Mouse (Mus musculus) brain, embryonic 14.5 days (tissue): Measurements from ENCODE around the gene Kcnq1. TPM values are rescaled to one million over a fixed set of nuclear protein-coding genes. Genes with fewer than 3 reads are reported as not detected.

Experiments
- DNase-seq: peaks from one replicate; pipeline ENCODE4 v3.0.0-alpha.2; 2011; ENCODE audit warnings: low read depth
- CTCF ChIP-seq: fragments of 200-500 bp; IDR thresholded peaks from 2 replicates; pipeline ENCODE4 v1.5.1; 2012; ENCODE audit warnings: inconsistent platforms, mild to moderate bottlenecking, moderate library complexity, borderline replicate concordance; ENCODE audit not compliant: insufficient read depth, insufficient read length; ENCODE audit errors: extremely low read depth
- POLR2A ChIP-seq: fragments of 200-500 bp; IDR thresholded peaks from 2 replicates; pipeline ENCODE4 v1.6.1; 2012; ENCODE audit warnings: mild to moderate bottlenecking, inconsistent platforms, borderline replicate concordance; ENCODE audit not compliant: poor library complexity, insufficient read depth, insufficient read length, severe bottlenecking; ENCODE audit errors: extremely low read depth
- polyA plus RNA-seq: library from polyadenylated mRNA; depleted of rRNA; stranded (reverse); fragments of >200 nt; gene quantifications from 2 replicates; pipeline ENCODE4 v1.2.3, GENCODE M21; 2012

Kcnq1 gene
- polyA plus RNA-seq, 1 experiment = 1.2 TPM

DNA sequence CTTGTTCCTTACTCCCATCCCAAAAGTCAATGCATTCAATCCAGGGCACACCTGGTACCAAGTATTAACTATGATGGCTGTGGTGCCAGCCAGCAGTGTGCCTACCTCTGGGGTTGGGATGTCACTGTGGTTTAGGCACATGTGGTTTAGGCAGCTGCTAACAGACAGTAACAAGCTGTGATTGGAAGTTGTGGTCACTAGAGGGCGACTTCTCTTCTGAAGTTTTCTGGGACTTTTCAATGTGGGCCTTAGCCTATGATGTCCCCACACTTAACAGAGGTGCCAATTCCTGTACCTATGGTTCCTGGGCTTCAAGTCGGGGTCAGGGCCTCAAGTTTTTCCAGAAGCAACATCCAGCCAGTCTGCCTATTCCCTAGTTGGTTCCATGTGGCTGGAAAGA is 45.0 kb downstream of the Kcnq1 start:
- peak; percentile 53 for DNase-seq
- TF ChIP-seq CTCF = peak; percentile 63; the same call in 1 of the 2 replicates
- no peak for TF ChIP-seq POLR2A

DNA sequence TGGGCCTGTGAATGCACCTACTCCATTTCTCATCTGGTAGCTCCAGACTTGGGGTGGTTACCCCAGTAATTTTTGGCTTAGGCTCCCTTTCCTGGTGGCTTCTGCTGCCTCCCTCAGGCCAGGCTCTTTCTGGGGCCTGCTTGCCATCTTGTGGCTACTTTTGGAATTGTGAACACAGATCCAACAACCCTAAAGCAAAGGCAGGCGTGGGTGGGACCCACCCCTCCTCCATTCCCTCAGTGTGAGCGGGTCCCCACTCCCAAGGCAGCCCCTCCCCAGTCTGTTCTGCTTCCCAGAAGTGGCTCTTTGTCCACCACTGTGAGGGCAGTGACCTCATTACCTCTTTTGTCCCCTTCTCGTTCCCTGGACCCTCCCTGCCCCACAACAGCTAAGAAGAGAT is 46.2 kb downstream of the Kcnq1 start:
- TF ChIP-seq POLR2A (no peak), CTCF (peak; percentile 62)
- DNase-seq = peak; percentile 36

DNA sequence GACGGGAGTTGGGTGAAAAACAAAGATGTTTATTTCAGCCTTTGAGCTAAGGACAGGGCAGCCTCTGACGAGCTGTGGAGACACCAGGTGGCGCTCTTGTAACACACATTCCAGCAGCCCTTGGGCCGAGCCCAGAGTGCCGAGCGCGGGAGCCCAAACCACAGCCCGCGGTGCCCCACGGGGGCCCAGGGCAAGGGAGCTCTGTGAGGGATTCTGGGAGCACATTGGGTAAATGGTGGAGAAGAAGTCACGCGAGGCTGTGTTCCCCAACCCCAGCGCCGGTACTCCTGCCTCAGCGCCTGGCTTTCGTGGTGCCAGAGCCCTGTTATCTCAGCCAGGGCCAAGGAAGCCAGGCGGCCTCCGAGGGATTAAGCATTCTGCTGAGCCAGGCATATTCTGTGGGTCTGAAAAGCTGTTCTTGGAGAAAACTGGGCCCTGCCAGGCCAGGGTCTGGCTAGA is 47.8 kb downstream of the Kcnq1 start:
- DNase-seq = peak; percentile 90
- peak; percentile 95 for TF ChIP-seq CTCF
- TF ChIP-seq POLR2A = no peak

GRCm38 (mm10) chr7:143154458-143154871 is 48.3 kb downstream of the Kcnq1 start:
- no peak for TF ChIP-seq POLR2A
- no peak for TF ChIP-seq CTCF
- DNase-seq = peak; percentile 55

DNA sequence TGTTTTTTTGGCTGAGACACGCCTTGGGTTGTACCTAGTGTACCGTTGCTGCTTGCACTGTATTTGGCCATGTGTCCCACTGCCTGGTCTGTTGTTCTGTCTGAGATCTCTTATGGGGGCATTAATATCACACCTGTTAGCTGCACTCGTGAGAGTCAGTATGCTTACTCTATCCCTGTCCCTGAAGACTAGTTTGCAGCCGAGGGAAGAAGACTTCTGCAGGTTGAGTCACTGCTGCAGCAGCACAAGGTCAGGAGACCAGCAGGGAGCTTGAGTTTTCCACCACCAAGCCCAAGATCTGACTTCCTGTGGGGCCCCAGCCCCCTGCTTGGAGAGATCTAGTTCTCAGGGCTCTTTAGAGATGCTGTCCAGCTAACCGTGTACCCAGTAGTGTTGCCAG is 49.1 kb downstream of the Kcnq1 start:
- DNase-seq = no peak
- TF ChIP-seq CTCF = no peak
- no peak for TF ChIP-seq POLR2A

DNA sequence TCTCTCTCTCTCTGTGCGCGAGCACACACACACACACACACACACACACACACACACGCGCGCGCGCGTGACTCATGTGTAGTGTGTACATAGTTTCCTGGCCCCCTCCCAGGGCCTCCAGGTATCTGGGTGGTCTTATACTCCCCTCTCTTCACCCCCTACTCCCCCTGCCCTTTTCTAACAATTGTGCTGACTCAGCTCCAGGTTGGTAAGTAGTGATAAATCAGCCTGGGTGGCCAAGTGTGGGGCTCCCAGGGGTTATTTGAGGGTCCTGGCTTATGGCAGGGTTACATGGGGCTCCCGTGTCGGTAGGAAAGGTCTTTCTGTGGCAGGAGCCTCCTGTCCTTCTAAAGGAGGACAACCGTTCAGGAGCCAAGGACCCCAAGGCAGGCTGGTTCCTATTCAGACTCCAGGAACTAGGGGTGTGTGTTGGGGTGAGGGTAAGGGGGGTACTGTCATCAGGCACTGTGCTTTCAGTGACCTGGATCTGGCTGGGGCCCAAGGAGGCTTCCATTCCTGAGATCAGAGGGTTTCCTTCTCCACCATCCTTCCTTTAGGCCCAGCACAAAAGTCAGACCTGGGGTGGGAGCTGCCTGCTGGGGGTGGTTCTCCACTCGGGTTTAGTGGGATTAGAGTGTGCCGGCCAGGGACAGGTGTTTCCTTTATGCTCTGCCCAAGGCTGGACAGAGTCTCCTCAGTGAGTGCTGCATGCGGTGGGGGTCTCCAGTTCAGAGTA is 52.7 kb downstream of the Kcnq1 start:
- TF ChIP-seq CTCF = no peak
- no peak for TF ChIP-seq POLR2A
- peak; percentile 7 for DNase-seq

DNA sequence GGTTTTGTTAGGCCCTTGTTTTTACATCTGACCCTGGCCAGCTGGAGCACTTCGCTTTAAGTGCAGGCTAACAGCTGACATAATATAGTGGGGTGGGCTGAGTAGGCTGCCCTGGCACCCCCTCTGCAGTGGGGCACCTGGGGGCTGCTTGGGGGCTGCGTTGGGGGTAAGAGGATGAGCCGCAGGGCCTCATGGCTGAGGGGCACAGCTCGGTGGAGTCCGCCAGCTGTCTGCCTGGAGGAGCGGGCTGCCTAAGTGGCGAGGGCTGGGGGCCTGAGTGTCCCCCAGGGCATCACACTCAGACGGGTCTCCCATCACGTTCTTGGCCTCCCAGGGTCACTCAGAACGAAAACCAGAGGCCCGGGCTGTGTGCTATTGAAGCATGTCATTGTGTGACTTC is 53.3 kb downstream of the Kcnq1 start:
- TF ChIP-seq CTCF = no peak
- TF ChIP-seq POLR2A = no peak
- peak; percentile 18 for DNase-seq

DNA sequence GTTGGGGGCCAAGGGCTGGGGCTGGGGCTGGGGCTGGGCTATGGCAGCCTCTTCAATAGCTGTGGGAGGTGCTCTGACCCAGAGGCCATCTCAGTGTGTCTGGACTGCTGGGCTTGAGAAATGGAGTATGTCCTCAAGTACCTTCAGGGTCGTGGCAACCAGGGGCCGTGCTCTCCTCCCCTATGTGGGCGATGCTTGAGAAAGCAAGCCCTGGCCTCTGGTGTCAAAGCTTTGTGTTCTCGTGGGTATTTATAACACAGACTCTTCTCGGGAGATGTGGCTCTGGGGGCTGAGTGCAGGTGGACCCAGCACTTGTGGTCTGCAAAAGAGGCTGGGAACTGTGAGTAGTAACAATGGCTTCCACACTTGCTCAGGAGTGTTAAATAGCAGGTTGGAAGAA is 53.9 kb downstream of the Kcnq1 start:
- DNase-seq = no peak
- TF ChIP-seq POLR2A = no peak
- TF ChIP-seq CTCF = no peak

DNA sequence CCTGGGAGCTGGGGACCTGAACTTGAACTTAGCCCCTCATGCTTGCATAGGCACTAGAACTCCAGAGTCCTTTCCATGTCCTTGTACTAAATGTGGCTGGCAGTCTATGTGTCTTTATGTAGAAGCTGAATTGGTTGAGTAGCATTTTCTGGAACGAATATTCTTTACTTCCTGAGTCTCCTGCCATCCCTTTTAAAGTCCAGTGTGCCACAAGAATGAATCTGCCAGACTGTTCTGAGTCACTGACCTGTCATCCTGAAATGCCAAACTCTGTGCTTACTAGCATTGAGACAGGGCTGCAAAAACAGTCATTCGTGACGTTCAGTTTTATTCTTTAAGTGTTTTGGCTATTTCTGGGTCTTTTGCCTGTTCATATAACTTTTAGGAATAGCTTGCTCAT is 55.9 kb downstream of the Kcnq1 start:
- TF ChIP-seq POLR2A (no peak), CTCF (no peak)
- no peak for DNase-seq

DNA sequence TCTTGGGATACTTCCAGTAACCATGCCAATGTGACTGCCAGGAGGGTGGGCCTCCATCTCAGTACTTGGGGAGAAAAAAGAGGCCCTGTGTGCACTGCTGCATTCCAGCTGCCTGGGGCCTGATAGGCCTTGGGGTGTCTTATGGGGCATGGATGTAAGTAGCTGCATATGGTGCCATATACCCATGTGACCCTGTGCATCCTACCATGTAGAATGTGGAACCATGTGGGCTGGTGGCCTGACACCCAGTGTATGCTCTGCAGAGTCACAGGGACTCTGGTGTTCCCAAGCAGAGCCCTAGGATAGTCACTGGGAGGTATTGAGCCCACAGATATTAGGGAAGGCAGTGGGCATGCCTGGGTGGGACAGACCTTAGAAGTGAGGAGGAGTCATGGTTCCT is 57.9 kb downstream of the Kcnq1 start:
- no peak for DNase-seq
- no peak for TF ChIP-seq POLR2A
- TF ChIP-seq CTCF = no peak

GRCm38 (mm10) chr7:143165687-143166265 is 59.6 kb downstream of the Kcnq1 start:
- peak; percentile 8 for DNase-seq
- TF ChIP-seq POLR2A = no peak
- no peak for TF ChIP-seq CTCF

DNA sequence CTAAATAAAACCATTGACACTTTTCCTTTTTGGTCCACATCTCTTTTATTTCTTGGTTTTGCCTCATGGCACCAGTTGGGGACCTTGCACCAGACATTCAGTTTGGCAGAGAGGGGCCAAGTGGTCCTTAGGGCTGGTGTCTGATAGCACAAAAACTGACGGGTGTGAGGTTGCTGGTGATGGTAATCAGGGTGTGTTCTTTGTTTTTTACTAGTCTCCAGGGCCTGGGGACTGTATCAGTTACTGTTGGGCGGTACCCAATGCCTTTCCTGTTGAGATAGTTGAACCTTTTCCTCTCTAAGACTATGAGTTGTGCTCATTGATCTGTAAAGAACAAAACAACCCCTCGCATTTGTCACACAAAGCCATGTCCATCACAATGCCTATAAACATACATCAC is 61.1 kb downstream of the Kcnq1 start:
- no peak for TF ChIP-seq POLR2A
- TF ChIP-seq CTCF = no peak
- no peak for DNase-seq
